Comparison of ENCODE assay signal across 9 mouse cellular contexts in the genomic region with DNA sequence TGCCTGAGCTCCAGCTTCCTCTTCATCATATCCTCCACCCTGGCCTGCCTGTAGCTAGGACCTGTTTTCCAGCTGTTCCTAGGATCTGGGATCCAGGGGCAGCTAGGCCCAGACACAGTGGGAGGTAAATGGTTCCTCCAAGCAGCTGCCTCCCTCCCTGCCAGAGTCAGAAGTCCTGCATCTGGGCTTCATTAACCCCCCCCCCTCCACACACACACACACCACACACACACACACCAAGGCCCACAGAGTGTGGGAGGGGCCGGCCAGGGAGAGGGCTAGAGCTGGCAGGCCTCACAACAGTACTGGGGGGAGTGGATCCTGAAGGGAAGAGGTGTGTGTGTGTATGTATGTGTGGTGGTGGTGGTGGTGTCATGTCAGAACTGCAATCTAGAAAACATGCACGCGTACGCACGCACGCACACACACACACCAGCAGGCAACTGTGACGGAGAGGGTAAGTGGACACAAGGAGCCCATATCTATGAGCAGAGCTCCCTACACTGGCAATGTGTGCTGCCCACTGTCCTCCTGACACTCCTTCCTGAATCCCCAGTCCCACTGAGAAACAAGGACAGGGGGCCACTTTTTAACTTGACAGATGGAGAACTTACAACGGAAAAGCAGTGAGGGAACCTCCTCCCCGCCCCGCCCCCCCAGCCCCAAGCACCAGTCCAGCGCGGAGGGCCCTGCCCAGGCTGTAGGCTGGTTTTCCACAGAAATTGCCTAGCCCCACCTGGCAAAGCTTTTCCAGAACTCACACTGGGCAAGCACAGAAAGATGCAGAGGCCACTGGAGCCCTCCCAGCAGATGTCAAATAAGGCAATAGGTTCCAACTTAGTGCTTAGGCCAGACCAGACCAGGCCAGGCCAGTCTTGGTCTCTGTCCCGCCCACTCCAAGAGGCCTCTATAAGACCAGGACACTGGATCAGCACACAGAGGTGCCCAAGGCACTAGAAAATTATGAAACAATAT. TPM values are rescaled to one million over a fixed set of nuclear protein-coding genes. Genes with fewer than 3 reads are reported as not detected.
A peak's percentile ranks its signal among the peaks of the same experiment; 100 is the strongest.
DNase-seq lines count a peak whose midpoint lies in the region; ATAC-seq lines count a peak whose summit lies in the region.
"Had no signal": no experiment of that assay in that cellular context is flagged by ENCODE, and none has a peak within 500 bp of the region (broad histone marks: within the 10 kb centered on the region; RNA-seq: fewer than 3 reads in every experiment).

No protein-coding gene starts in this region.

- no peak overlapping the region for H3K4me3 ChIP-seq in hindbrain, embryonic 14.5 days (replicated peaks; ENCODE audit: low read length)
- no peak overlapping the region for H3K4me3 ChIP-seq in midbrain, embryonic 12.5 days

- ATAC-seq in hindbrain, embryonic 14.5 days (ENCODE audit: low FRiP score), result peak; percentile 32; the same call in 1 of the 2 replicates
- ATAC-seq in midbrain, embryonic 12.5 days (ENCODE audit: low FRiP score, low read depth), result no peak

- H3K9me3 ChIP-seq in hindbrain, embryonic 14.5 days (ENCODE audit: control insufficient read depth, low read length), result no peaks in the 10 kb centered on the region
- no peaks in the 10 kb centered on the region for H3K9me3 ChIP-seq in midbrain, embryonic 12.5 days

- 0 out of 2 replicates have a peak overlapping the region, but pooled peaks have one; percentile 14 for H3K27ac ChIP-seq in hindbrain, embryonic 14.5 days
- peak overlapping the region; percentile 4; the same call in 1 of the 2 replicates for H3K27ac ChIP-seq in midbrain, embryonic 12.5 days (replicated peaks)

- 68% methylated on average over 12 of the region's 13 CpGs for WGBS in hindbrain, embryonic 14.5 days
- 72% methylated on average over 13 of the region's 13 CpGs for WGBS in midbrain, embryonic 12.5 days

- no peak overlapping the region for H3K4me2 ChIP-seq in hindbrain, embryonic 14.5 days (replicated peaks)
- H3K4me2 ChIP-seq in midbrain, embryonic 12.5 days (replicated peaks), result no peak overlapping the region

- 0 out of 2 replicates have a peak overlapping the region, but pooled peaks have one; percentile 3 for H3K9ac ChIP-seq in hindbrain, embryonic 14.5 days
- H3K9ac ChIP-seq in midbrain, embryonic 12.5 days (replicated peaks), result no peak overlapping the region

- H3K4me1 ChIP-seq in hindbrain, embryonic 14.5 days (replicated peaks; ENCODE audit: control insufficient read depth, insufficient read depth, low read length), result peaks cover 21% of the 10 kb centered on the region
- peaks cover 19% of the 10 kb centered on the region for H3K4me1 ChIP-seq in midbrain, embryonic 12.5 days

- H3K36me3 ChIP-seq in hindbrain, embryonic 14.5 days (replicated peaks; ENCODE audit: control insufficient read depth, insufficient read depth), result no peaks in the 10 kb centered on the region
- no peaks in the 10 kb centered on the region for H3K36me3 ChIP-seq in midbrain, embryonic 12.5 days

- peak; percentile 54 for DNase-seq in ovary, postnatal 14 days (ENCODE audit: low spot score)
- DNase-seq in ovary, adult 18-20 months (ENCODE audit: low spot score), result no peak
- peak; percentile 62 for DNase-seq in gastrocnemius, postnatal 10 days
- DNase-seq in hindbrain, embryonic 14.5 days (ENCODE audit: low spot score), result no peak
- no peak for DNase-seq in layer of hippocampus, adult 9-11 months
- DNase-seq in spleen, adult 12 weeks (ENCODE audit: low spot score), result no peak
- DNase-seq in adrenal gland, postnatal 4 days (ENCODE audit: low spot score in 2 of 2), result no peak

- no peaks in the 10 kb centered on the region; the same call in 1 of the 2 replicates for H3K27me3 ChIP-seq in hindbrain, embryonic 14.5 days (ENCODE audit: control insufficient read depth, insufficient read depth, low read length)
- peaks cover 8% of the 10 kb centered on the region; the same call in 1 of the 2 replicates for H3K27me3 ChIP-seq in midbrain, embryonic 12.5 days

RNA-seq across cellular contexts. Expression of gene Sema4c, which starts 30.6 kb away (rescaled TPM):
- total RNA-seq in gastrocnemius, postnatal 10 days (2021), result 10 to 100 TPM; 16.3 to 22.4 TPM
- polyA plus RNA-seq in hindbrain, embryonic 14.5 days (2014; fragmentation: Nextera tagmentation; extraction: Ambion mirVana), result 3.1 and 3.8 TPM in 2 replicates
- 35.2 and 37.6 TPM in 2 replicates for polyA plus RNA-seq in midbrain, embryonic 12.5 days (2016; fragmentation: Nextera tagmentation; extraction: Ambion mirVana)
- total RNA-seq in adrenal gland, postnatal 4 days (2021), result 10 to 100 TPM; 44.0 to 57.6 TPM

RNA-seq across cellular contexts. Expression of gene Ankrd39, which starts 41.5 kb away (rescaled TPM):
- total RNA-seq in gastrocnemius, postnatal 10 days (2021), result 10 to 100 TPM; 10.9 to 11.4 TPM
- polyA plus RNA-seq in hindbrain, embryonic 14.5 days (2014; fragmentation: Nextera tagmentation; extraction: Ambion mirVana), result 23.9 and 26.9 TPM in 2 replicates
- 19.6 and 19.8 TPM in 2 replicates for polyA plus RNA-seq in midbrain, embryonic 12.5 days (2016; fragmentation: Nextera tagmentation; extraction: Ambion mirVana)
- 10 to 100 TPM; 19.8 to 23.1 TPM for total RNA-seq in adrenal gland, postnatal 4 days (2021)

RNA-seq across cellular contexts. Expression of gene Gm42417, which starts 49.5 kb away (rescaled TPM):
- total RNA-seq in gastrocnemius, postnatal 10 days (2021), result 100 to 1,000 TPM; 193 to 229 TPM
- 0.23 and 1.1 TPM in 2 replicates for polyA plus RNA-seq in hindbrain, embryonic 14.5 days (2014; fragmentation: Nextera tagmentation; extraction: Ambion mirVana)
- polyA plus RNA-seq in midbrain, embryonic 12.5 days (2016; fragmentation: Nextera tagmentation; extraction: Ambion mirVana), result 0.55 TPM in 1 of 2 replicates, not detected in the other
- total RNA-seq in adrenal gland, postnatal 4 days (2021), result not detected
- polyA plus RNA-seq: large intestine, adult 2 months had no signal

RNA-seq across cellular contexts. Expression of gene Ankrd23, which starts 52.1 kb away (rescaled TPM):
- 100 to 1,000 TPM; 419 to 469 TPM for total RNA-seq in gastrocnemius, postnatal 10 days (2021)
- 6.9 and 10.6 TPM in 2 replicates for polyA plus RNA-seq in hindbrain, embryonic 14.5 days (2014; fragmentation: Nextera tagmentation; extraction: Ambion mirVana)
- polyA plus RNA-seq in midbrain, embryonic 12.5 days (2016; fragmentation: Nextera tagmentation; extraction: Ambion mirVana), result 19.8 and 21.1 TPM in 2 replicates
- total RNA-seq in adrenal gland, postnatal 4 days (2021), result 10 to 100 TPM; 20.7 to 22.9 TPM

Comparison
In these comparisons a context has a peak if more than half of its experiments do, and no peak if none do; other contexts are left out.
1. DNase-seq: peak in ovary, postnatal 14 days (single experiment) and gastrocnemius, postnatal 10 days (single experiment); none in ovary, adult 18-20 months (single experiment), hindbrain, embryonic 14.5 days (single experiment), layer of hippocampus, adult 9-11 months (single experiment), spleen, adult 12 weeks (single experiment) and adrenal gland, postnatal 4 days (0 of 2).
2. RNA of gene Gm42417, which starts 49.5 kb away (total RNA-seq): 193 to 229 TPM in gastrocnemius, postnatal 10 days; not detected in adrenal gland, postnatal 4 days; every median in the first group is over 100 times any median in the second.